Mouse (Mus musculus) stomach, embryonic 14.5 days (tissue): ENCODE results near the gene Polh. TPM values are rescaled to one million over a fixed set of nuclear protein-coding genes. Genes with fewer than 3 reads are reported as not detected.

Source experiments
- ATAC-seq: fragments of 200-750 bp; cut with Nextera tagmentation; 2 replicates; pipeline ENCODE4 v1.8.0; 2017; ENCODE audit warnings: low read depth, moderate TSS enrichment; ENCODE audit not compliant: insufficient number of reproducible peaks, insufficient read depth, low FRiP score
- H3K27ac ChIP-seq: fragments of 300-500 bp; sonication (generic); 2 replicates; pipeline ENCODE4 v1.5.1; 2014; ENCODE audit warnings: mild to moderate bottlenecking, low read length, moderate library complexity, mixed read lengths
- H3K27me3 ChIP-seq: fragments of 300-500 bp; sonication (generic); 2 replicates; pipeline ENCODE4 v1.6.1; 2014; ENCODE audit warnings: low read length, control low read depth, mixed read lengths; ENCODE audit not compliant: control insufficient read depth, insufficient read depth
- H3K36me3 ChIP-seq: fragments of 300-500 bp; sonication (generic); 2 replicates; pipeline ENCODE4 v1.6.1; 2014; ENCODE audit warnings: mild to moderate bottlenecking, control low read depth, low read length, moderate library complexity, mixed read lengths; ENCODE audit not compliant: control insufficient read depth, insufficient read depth
- H3K4me1 ChIP-seq: fragments of 300-500 bp; sonication (generic); 2 replicates; pipeline ENCODE4 v1.6.1; 2014; ENCODE audit warnings: low read length, control low read depth, mixed read lengths; ENCODE audit not compliant: control insufficient read depth, insufficient read depth
- H3K4me2 ChIP-seq: fragments of 300-500 bp; sonication (generic); replicated peaks from 2 replicates; pipeline ENCODE4 v1.6.1; 2014; ENCODE audit warnings: low read depth, low read length, control low read depth
- H3K4me3 ChIP-seq: fragments of 300-500 bp; sonication (generic); 2 replicates; pipeline ENCODE4 v1.5.1; 2014; ENCODE audit warnings: low read depth, low read length, control low read depth
- H3K9ac ChIP-seq: fragments of 300-500 bp; sonication (generic); replicated peaks from 2 replicates; pipeline ENCODE4 v1.6.1; 2014; ENCODE audit warnings: low read depth, mild to moderate bottlenecking, control low read depth, low read length, moderate library complexity, mixed read lengths
- H3K9me3 ChIP-seq: fragments of 300-500 bp; sonication (generic); 2 replicates; pipeline ENCODE4 v1.6.1; 2016; ENCODE audit warnings: low read depth, low read length, control low read depth; ENCODE audit not compliant: control insufficient read depth
- WGBS: fragments of 180-500 bp; shearing (Covaris S2); extraction: QIAGEN DNeasy Blood & Tissue Kit; methylation state at CpG from one replicate; pipeline ENCODE4 v1.1.7; 2014; 5-methylcytosine and 5-hydroxymethylcytosine counted together
- polyA plus RNA-seq: library from polyadenylated mRNA; unstranded; fragments of >200 nt; fragmentation: Nextera tagmentation; extraction: Ambion mirVana; gene quantifications from 2 replicates; pipeline ENCODE4 v1.2.1, GENCODE M21; 2014

Gene Polh
- 14.3 and 14.7 TPM in 2 replicates for polyA plus RNA-seq

DNA sequence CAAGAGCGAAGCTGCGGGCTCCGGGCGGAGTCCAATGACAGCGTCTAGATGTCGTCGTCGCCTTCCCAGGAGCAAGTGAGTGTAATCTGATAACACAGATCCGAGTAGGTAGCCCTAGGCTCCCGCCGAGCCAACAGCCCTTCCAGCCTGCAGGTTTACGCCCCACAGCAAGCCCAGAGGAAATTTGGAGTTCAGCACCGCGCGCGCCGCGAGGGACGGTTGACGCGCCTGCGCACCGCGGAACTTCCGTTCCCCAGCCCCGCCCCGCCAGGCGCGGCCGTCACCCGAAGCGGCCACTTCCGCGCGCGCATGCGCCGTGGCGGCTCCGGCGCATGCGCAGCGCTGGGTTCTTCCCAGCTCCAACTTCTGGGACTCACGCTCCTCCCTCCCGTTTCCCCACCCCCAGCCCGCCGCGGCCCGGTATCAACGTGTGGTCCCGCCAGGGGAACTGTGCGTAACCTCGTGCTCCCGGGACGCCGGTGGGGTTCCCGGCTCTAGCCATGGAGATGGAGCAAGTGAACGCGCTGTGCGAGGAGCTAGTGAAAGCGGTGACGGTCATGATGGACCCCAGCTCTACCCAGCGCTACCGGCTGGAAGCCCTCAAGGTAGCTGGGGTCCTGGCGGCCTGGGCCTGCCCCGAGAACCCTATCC, at the start of gene Polh, which contains the start of gene Xpo5:
Gene Polh, minus strand, starts transcription at position 225 of the 651 bp plus-strand sequence.
Gene Xpo5, plus strand, starts transcription at position 362 of the 651 bp plus-strand sequence.
- WGBS: under 1% methylated on average over 65 of the region's 66 CpGs
- peak within 1 kb of the TSS; percentile 79 for H3K27ac ChIP-seq
- peak within 1 kb of the TSS; percentile 64 for H3K9ac ChIP-seq
- no peaks in the 10 kb centered on the region for H3K27me3 ChIP-seq
- H3K4me1 ChIP-seq: peaks cover 14% of the 10 kb centered on the region; the same call in 1 of the 2 replicates
- H3K9me3 ChIP-seq: no peaks in the 10 kb centered on the region
- peak; percentile 96 for ATAC-seq
- H3K36me3 ChIP-seq: peaks cover 38% of the 10 kb centered on the region
- peak within 1 kb of the TSS; percentile 76 for H3K4me3 ChIP-seq
- peak within 1 kb of the TSS; percentile 83 for H3K4me2 ChIP-seq

DNA sequence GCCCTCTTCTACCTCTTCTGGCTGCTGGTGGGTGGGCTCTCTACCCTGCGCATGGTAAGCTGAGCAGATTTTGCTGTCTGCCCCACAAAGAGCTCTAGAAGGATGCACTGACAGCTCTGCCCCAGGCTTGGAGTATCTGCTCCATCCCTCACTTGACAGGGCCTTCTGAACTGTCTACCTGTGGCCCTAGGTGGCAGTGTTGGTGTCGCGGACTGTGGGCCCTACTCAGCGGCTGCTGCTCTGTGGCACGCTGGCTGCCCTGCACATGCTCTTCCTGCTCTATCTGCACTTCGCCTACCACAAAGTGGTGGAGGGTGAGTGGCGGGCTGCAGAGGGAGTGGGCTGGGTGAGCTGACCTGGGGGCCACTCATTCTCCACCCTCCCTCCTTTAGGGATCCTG, 48.7 kb upstream of the Polh start:
- no peak overlapping the region for H3K4me2 ChIP-seq
- H3K9ac ChIP-seq: no peak overlapping the region
- peaks cover 6% of the 10 kb centered on the region for H3K27me3 ChIP-seq
- ATAC-seq: no peak
- WGBS: 73% methylated on average over 7 of the region's 7 CpGs
- H3K4me3 ChIP-seq: no peak overlapping the region
- H3K36me3 ChIP-seq: peaks cover 32% of the 10 kb centered on the region
- H3K9me3 ChIP-seq: no peaks in the 10 kb centered on the region
- peaks cover 13% of the 10 kb centered on the region for H3K4me1 ChIP-seq
- H3K27ac ChIP-seq: no peak overlapping the region

DNA sequence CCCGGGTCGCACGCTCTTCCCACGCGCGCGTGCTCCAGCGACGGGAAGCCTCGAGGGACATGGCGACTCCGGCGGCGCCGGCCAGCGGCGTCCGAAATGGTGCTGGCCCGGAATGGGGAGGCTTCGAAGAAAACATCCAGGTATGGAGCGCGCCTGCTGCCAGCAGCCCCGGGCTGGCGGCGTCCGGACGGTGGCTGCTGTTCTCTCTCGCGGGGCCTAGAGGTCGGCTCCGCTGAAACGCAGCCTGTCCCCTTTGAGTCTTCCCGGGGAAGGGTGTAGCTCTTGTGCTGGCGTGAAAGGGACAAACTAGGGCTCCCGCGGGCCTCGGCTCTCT, 45.7 kb upstream of the Polh start:
- no peaks in the 10 kb centered on the region for H3K27me3 ChIP-seq
- H3K36me3 ChIP-seq: peaks cover 61% of the 10 kb centered on the region
- WGBS: under 1% methylated on average over 37 of the region's 37 CpGs
- peak overlapping the region; percentile 22; the same call in 1 of the 2 replicates for H3K27ac ChIP-seq
- H3K4me3 ChIP-seq: peak overlapping the region; percentile 87
- H3K4me1 ChIP-seq: peaks cover 11% of the 10 kb centered on the region
- no peaks in the 10 kb centered on the region for H3K9me3 ChIP-seq
- ATAC-seq: no peak; the same call in 1 of the 2 replicates
- H3K9ac ChIP-seq: peak overlapping the region; percentile 83
- H3K4me2 ChIP-seq: peak overlapping the region; percentile 76

DNA sequence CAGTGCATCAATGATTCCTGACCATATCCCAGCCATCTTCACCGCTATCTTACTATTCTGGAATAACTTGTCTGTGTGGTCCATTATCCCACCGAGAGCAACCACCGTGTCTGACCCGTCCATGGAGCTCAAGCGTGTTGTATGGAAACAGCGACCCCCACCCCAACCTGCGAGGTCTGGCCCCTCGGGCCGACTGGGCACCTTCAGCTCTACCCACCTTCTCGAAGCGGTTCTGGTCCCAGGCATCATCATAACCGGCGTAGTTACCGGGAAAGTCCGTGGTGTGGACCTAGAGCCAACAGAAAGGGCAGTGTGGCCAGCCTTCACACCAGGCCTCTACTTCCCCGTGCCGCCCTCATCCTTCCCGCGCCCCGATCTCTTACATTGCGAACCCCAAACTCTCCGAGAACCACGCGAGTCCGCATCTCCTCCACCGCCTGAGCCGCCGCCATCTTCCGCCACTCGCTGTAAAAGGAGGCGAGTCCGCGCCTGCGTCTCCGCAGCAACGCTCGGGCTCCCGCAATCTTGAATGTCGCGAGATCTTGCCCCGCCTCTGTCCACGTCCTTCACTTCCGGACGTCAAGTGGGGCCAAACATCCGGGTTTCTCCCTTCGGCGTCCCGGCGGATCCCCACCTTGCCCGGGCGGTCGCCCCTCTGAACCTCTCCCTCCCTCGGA, 45.2 kb upstream of the Polh start, which contains the start of the genes Polr1c and Yipf3:
Gene Polr1c, minus strand, starts transcription at position 543 of the 677 bp plus-strand sequence.
Gene Yipf3, plus strand, starts transcription at position 569 of the 677 bp plus-strand sequence.
- Histone ChIP-seq H3K9me3 (no peaks in the 10 kb centered on the region), H3K36me3 (peaks cover 66% of the 10 kb centered on the region), H3K27ac (peak within 1 kb of the TSS; percentile 34; the same call in 1 of the 2 replicates), H3K4me3 (peak within 1 kb of the TSS; percentile 87), H3K4me1 (peaks cover 11% of the 10 kb centered on the region), H3K9ac (peak within 1 kb of the TSS; percentile 83), H3K27me3 (no peaks in the 10 kb centered on the region), H3K4me2 (peak within 1 kb of the TSS; percentile 76)
- ATAC-seq: peak; percentile 90
- WGBS: under 1% methylated on average over 53 of the region's 53 CpGs

- no peak for ATAC-seq
- H3K4me2 ChIP-seq: no peak overlapping the region
- no peak overlapping the region for H3K9ac ChIP-seq
- H3K4me3 ChIP-seq: no peak overlapping the region
- no peaks in the 10 kb centered on the region for H3K9me3 ChIP-seq
- 75% methylated on average over 10 of the region's 10 CpGs for WGBS
- H3K27me3 ChIP-seq: no peaks in the 10 kb centered on the region
- H3K36me3 ChIP-seq: peaks cover 69% of the 10 kb centered on the region
- no peak overlapping the region for H3K27ac ChIP-seq
- peaks cover 11% of the 10 kb centered on the region for H3K4me1 ChIP-seq
Measured at GRCm38 (mm10) chr17:46244579-46244978, 42.1 kb upstream of the Polh start.

- H3K9me3 ChIP-seq: no peaks in the 10 kb centered on the region
- 71% methylated on average over 2 of the region's 2 CpGs for WGBS
- no peak overlapping the region for H3K27ac ChIP-seq
- no peak for ATAC-seq
- H3K4me3 ChIP-seq: no peak overlapping the region
- H3K36me3 ChIP-seq: peaks cover 69% of the 10 kb centered on the region
- peaks cover 5% of the 10 kb centered on the region; the same call in 1 of the 2 replicates for H3K4me1 ChIP-seq
- no peak overlapping the region for H3K9ac ChIP-seq
- no peaks in the 10 kb centered on the region for H3K27me3 ChIP-seq
- H3K4me2 ChIP-seq: no peak overlapping the region
Measured at GRCm38 (mm10) chr17:46243624-46244023, 41.2 kb upstream of the Polh start.

DNA sequence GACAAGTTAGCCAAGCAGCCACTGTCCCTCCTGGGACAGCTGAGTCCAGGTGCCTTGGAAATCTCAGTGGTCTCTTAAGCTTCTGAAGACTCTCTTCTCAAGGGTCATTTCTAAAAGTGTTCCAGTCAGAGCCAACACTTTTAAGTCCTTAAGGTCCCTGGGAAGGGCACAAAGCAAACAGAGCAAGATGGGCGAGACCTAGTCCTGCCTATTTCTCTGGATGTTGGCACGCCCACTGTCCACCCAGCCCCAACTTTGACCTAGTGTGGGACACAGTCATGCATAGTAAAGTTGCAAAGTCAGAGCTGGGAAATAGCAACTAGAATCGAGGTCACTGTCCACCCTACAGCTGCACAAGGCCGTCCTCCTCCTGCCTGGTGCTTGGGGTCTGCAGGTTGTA, 40.5 kb upstream of the Polh start:
- H3K27me3 ChIP-seq: no peaks in the 10 kb centered on the region
- no peaks in the 10 kb centered on the region for H3K9me3 ChIP-seq
- no peak overlapping the region for H3K27ac ChIP-seq
- peaks cover 76% of the 10 kb centered on the region for H3K36me3 ChIP-seq
- H3K4me1 ChIP-seq: peaks cover 5% of the 10 kb centered on the region; the same call in 1 of the 2 replicates
- H3K9ac ChIP-seq: no peak overlapping the region
- H3K4me3 ChIP-seq: no peak overlapping the region
- no peak for ATAC-seq
- WGBS: 78% methylated on average over 4 of the region's 4 CpGs
- H3K4me2 ChIP-seq: no peak overlapping the region

DNA sequence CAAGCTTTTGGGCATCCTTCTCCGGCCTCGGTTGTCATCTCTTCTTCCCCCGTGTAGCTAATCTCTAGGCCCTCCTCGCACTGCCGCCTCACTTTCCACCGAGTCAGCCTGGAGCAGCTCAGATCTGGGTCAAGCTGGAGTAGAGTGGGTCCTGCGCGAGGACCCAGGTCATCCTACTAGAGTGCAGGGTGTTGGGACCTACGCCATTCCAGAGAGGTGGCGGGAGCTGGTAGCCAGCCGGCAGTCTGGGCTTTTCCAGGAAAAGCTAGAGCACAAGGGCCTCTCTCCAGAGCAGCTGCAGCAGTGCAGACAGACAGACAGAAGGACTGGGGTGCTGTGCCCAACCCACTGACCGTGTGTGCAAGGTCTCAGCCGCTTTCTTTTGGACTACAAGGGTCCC, 39.8 kb upstream of the Polh start:
- H3K27me3 ChIP-seq: no peaks in the 10 kb centered on the region
- no peak for ATAC-seq
- no peak overlapping the region for H3K4me3 ChIP-seq
- H3K4me1 ChIP-seq: peaks cover 5% of the 10 kb centered on the region; the same call in 1 of the 2 replicates
- no peak overlapping the region for H3K4me2 ChIP-seq
- H3K36me3 ChIP-seq: peaks cover 80% of the 10 kb centered on the region
- WGBS: 86% methylated on average over 13 of the region's 13 CpGs
- no peaks in the 10 kb centered on the region for H3K9me3 ChIP-seq
- no peak overlapping the region for H3K9ac ChIP-seq
- H3K27ac ChIP-seq: no peak overlapping the region
